Comparison of ENCODE assay signal across 9 mouse cellular contexts in genomic region chr2:85011906-85012604, GRCm38 (mm10). TPM values are rescaled to one million over a fixed set of nuclear protein-coding genes. Genes with fewer than 3 reads are reported as not detected.
DNase-seq lines count a peak whose midpoint lies in the region; ATAC-seq lines count a peak whose summit lies in the region.
"Had no signal": no experiment of that assay in that cellular context is flagged by ENCODE, and none has a peak within 500 bp of the region (broad histone marks: within the 10 kb centered on the region; RNA-seq: fewer than 3 reads in every experiment).

No protein-coding gene starts in this region.

- no peaks in the 10 kb centered on the region; the same call in 1 of the 2 replicates for H3K4me1 ChIP-seq in neural tube, embryonic 15.5 days
- peaks cover 27% of the 10 kb centered on the region for H3K4me1 ChIP-seq in intestine, embryonic 16.5 days (ENCODE audit: control insufficient read depth, insufficient read depth, low read length)
- 0 out of 2 replicates have a peak, but pooled peaks cover 3% of the 10 kb centered on the region for H3K4me1 ChIP-seq in stomach, embryonic 14.5 days (ENCODE audit: control insufficient read depth, insufficient read depth, low read length)
- no peaks in the 10 kb centered on the region for H3K4me1 ChIP-seq in midbrain, embryonic 10.5 days

- no peaks in the 10 kb centered on the region for H3K36me3 ChIP-seq in neural tube, embryonic 15.5 days
- no peaks in the 10 kb centered on the region for H3K36me3 ChIP-seq in intestine, embryonic 16.5 days (ENCODE audit: control insufficient read depth, insufficient read depth, low read length)
- no peaks in the 10 kb centered on the region for H3K36me3 ChIP-seq in stomach, embryonic 14.5 days (ENCODE audit: control insufficient read depth, insufficient read depth, low read length)
- H3K36me3 ChIP-seq in midbrain, embryonic 10.5 days = no peaks in the 10 kb centered on the region

- H3K27me3 ChIP-seq in neural tube, embryonic 15.5 days (replicated peaks) = no peaks in the 10 kb centered on the region
- H3K27me3 ChIP-seq in intestine, embryonic 16.5 days (replicated peaks; ENCODE audit: control insufficient read depth, insufficient read depth, low read length) = no peaks in the 10 kb centered on the region
- H3K27me3 ChIP-seq in stomach, embryonic 14.5 days (ENCODE audit: control insufficient read depth, insufficient read depth, low read length) = no peaks in the 10 kb centered on the region
- no peaks in the 10 kb centered on the region for H3K27me3 ChIP-seq in midbrain, embryonic 10.5 days (ENCODE audit: low read depth, poor library complexity, severe bottlenecking)

- no peaks in the 10 kb centered on the region for H3K9me3 ChIP-seq in neural tube, embryonic 15.5 days (replicated peaks)
- H3K9me3 ChIP-seq in intestine, embryonic 16.5 days (ENCODE audit: control insufficient read depth, low read length) = no peaks in the 10 kb centered on the region
- no peaks in the 10 kb centered on the region for H3K9me3 ChIP-seq in stomach, embryonic 14.5 days (ENCODE audit: control insufficient read depth, low read depth, low read length)
- H3K9me3 ChIP-seq in midbrain, embryonic 10.5 days (replicated peaks) = no peaks in the 10 kb centered on the region

- H3K4me3 ChIP-seq in neural tube, embryonic 15.5 days (replicated peaks) = no peak overlapping the region
- H3K4me3 ChIP-seq in intestine, embryonic 16.5 days (ENCODE audit: low read length) = no peak overlapping the region
- H3K4me3 ChIP-seq in stomach, embryonic 14.5 days (ENCODE audit: low read depth, low read length) = no peak overlapping the region
- H3K4me3 ChIP-seq in midbrain, embryonic 10.5 days = no peak overlapping the region

- H3K4me2 ChIP-seq in neural tube, embryonic 15.5 days = no peak overlapping the region
- no peak overlapping the region for H3K4me2 ChIP-seq in intestine, embryonic 16.5 days (ENCODE audit: low read depth, low read length)
- no peak overlapping the region for H3K4me2 ChIP-seq in stomach, embryonic 14.5 days (replicated peaks; ENCODE audit: low read depth, low read length)

- WGBS in neural tube, embryonic 15.5 days = 67% methylated on average over 9 of the region's 9 CpGs
- 30% methylated on average over 9 of the region's 9 CpGs for WGBS in intestine, embryonic 16.5 days
- 28% methylated on average over 9 of the region's 9 CpGs for WGBS in stomach, embryonic 14.5 days
- WGBS in midbrain, embryonic 10.5 days = 80% methylated on average over 9 of the region's 9 CpGs

- DNase-seq in neural tube, embryonic 10.5 days (ENCODE audit: extremely low spot score, low spot score) = peak; percentile 27
- peak; percentile 41 for DNase-seq in fibroblast of lung, adult 2 months (ENCODE audit: low read depth)
- DNase-seq in midbrain, embryonic 10.5 days (ENCODE audit: low spot score) = no peak
- DNase-seq in frontal cortex, postnatal 10 days (ENCODE audit: low spot score in 2 of 2) = no peak

- ATAC-seq in neural tube, embryonic 15.5 days (ENCODE audit: low FRiP score) = no peak
- ATAC-seq in intestine, embryonic 16.5 days = peak; percentile 85
- peak; percentile 83 for ATAC-seq in stomach, embryonic 14.5 days (ENCODE audit: insufficient number of reproducible peaks, insufficient read depth, low FRiP score, low read depth)

- no peak overlapping the region for H3K9ac ChIP-seq in neural tube, embryonic 15.5 days (replicated peaks)
- H3K9ac ChIP-seq in intestine, embryonic 16.5 days (ENCODE audit: low read depth, low read length) = no peak overlapping the region
- H3K9ac ChIP-seq in stomach, embryonic 14.5 days (replicated peaks; ENCODE audit: low read depth, low read length) = no peak overlapping the region

- no peak overlapping the region for H3K27ac ChIP-seq in neural tube, embryonic 15.5 days (replicated peaks)
- peak overlapping the region; percentile 58; the same call in 1 of the 2 replicates for H3K27ac ChIP-seq in intestine, embryonic 16.5 days (ENCODE audit: low read length)
- H3K27ac ChIP-seq in stomach, embryonic 14.5 days (ENCODE audit: low read length) = no peak overlapping the region
- H3K27ac ChIP-seq in midbrain, embryonic 10.5 days (replicated peaks) = no peak overlapping the region

RNA-seq across cellular contexts. Expression of gene Prg3, which starts 24.0 kb away (rescaled TPM):
- polyA plus RNA-seq in neural tube, embryonic 15.5 days (2015; fragmentation: Nextera tagmentation; extraction: Ambion mirVana) = not detected in 2 replicates
- not detected in 2 replicates for polyA plus RNA-seq in intestine, embryonic 16.5 days (2015; fragmentation: Nextera tagmentation; extraction: Ambion mirVana)
- 0.60 TPM in 1 of 2 replicates, not detected in the other for polyA plus RNA-seq in stomach, embryonic 14.5 days (2014; fragmentation: Nextera tagmentation; extraction: Ambion mirVana)
- not detected in 2 replicates for polyA plus RNA-seq in midbrain, embryonic 10.5 days (2016; fragmentation: Nextera tagmentation; extraction: Ambion mirVana)
- polyA plus RNA-seq: cortical plate, adult 2 months; neural tube, embryonic 14.5 days had no signal

RNA-seq across cellular contexts. Expression of gene Ssrp1, which starts 25.0 kb away (rescaled TPM):
- polyA plus RNA-seq in neural tube, embryonic 15.5 days (2015; fragmentation: Nextera tagmentation; extraction: Ambion mirVana) = 146 and 191 TPM in 2 replicates
- 212 and 244 TPM in 2 replicates for polyA plus RNA-seq in intestine, embryonic 16.5 days (2015; fragmentation: Nextera tagmentation; extraction: Ambion mirVana)
- 277 and 280 TPM in 2 replicates for polyA plus RNA-seq in stomach, embryonic 14.5 days (2014; fragmentation: Nextera tagmentation; extraction: Ambion mirVana)
- 392 and 411 TPM in 2 replicates for polyA plus RNA-seq in midbrain, embryonic 10.5 days (2016; fragmentation: Nextera tagmentation; extraction: Ambion mirVana)

RNA-seq across cellular contexts. Expression of gene P2rx3, which starts 25.2 kb away (rescaled TPM):
- polyA plus RNA-seq in neural tube, embryonic 15.5 days (2015; fragmentation: Nextera tagmentation; extraction: Ambion mirVana) = 19.5 and 21.6 TPM in 2 replicates
- 1.1 and 1.3 TPM in 2 replicates for polyA plus RNA-seq in intestine, embryonic 16.5 days (2015; fragmentation: Nextera tagmentation; extraction: Ambion mirVana)
- polyA plus RNA-seq in stomach, embryonic 14.5 days (2014; fragmentation: Nextera tagmentation; extraction: Ambion mirVana) = 0.67 and 0.68 TPM in 2 replicates
- 4.7 and 6.2 TPM in 2 replicates for polyA plus RNA-seq in midbrain, embryonic 10.5 days (2016; fragmentation: Nextera tagmentation; extraction: Ambion mirVana)

RNA-seq across cellular contexts. Expression of gene Prg2, which starts 31.8 kb away (rescaled TPM):
- 0.22 and 0.69 TPM in 2 replicates for polyA plus RNA-seq in neural tube, embryonic 15.5 days (2015; fragmentation: Nextera tagmentation; extraction: Ambion mirVana)
- polyA plus RNA-seq in intestine, embryonic 16.5 days (2015; fragmentation: Nextera tagmentation; extraction: Ambion mirVana) = 1.0 TPM in 1 of 2 replicates, not detected in the other
- polyA plus RNA-seq in stomach, embryonic 14.5 days (2014; fragmentation: Nextera tagmentation; extraction: Ambion mirVana) = 0.42 TPM in 1 of 2 replicates, not detected in the other
- polyA plus RNA-seq in midbrain, embryonic 10.5 days (2016; fragmentation: Nextera tagmentation; extraction: Ambion mirVana) = 0.32 TPM in 1 of 2 replicates, not detected in the other
- polyA plus RNA-seq: cortical plate, adult 2 months; neural tube, embryonic 14.5 days had no signal

RNA-seq across cellular contexts. Expression of gene Tnks1bp1, which starts 35.8 kb away (rescaled TPM):
- polyA plus RNA-seq in neural tube, embryonic 15.5 days (2015; fragmentation: Nextera tagmentation; extraction: Ambion mirVana) = 19.7 and 24.3 TPM in 2 replicates
- polyA plus RNA-seq in intestine, embryonic 16.5 days (2015; fragmentation: Nextera tagmentation; extraction: Ambion mirVana) = 34.4 and 36.8 TPM in 2 replicates
- polyA plus RNA-seq in stomach, embryonic 14.5 days (2014; fragmentation: Nextera tagmentation; extraction: Ambion mirVana) = 13.3 and 15.6 TPM in 2 replicates
- 29.9 and 33.7 TPM in 2 replicates for polyA plus RNA-seq in midbrain, embryonic 10.5 days (2016; fragmentation: Nextera tagmentation; extraction: Ambion mirVana)

Comparison
In these comparisons a context has a peak if more than half of its experiments do, and no peak if none do; other contexts are left out.
1. DNase-seq: peak in neural tube, embryonic 10.5 days (single experiment) and fibroblast of lung, adult 2 months (single experiment); none in midbrain, embryonic 10.5 days (single experiment) and frontal cortex, postnatal 10 days (0 of 2).